Mouse (Mus musculus) forebrain, postnatal 0 days (tissue): ENCODE measurements at regions not wholly inside any gene's neighbourhood (a gene's known extent, or its start where the extent isn't known, plus 50 kb on each side); places are given as distances from the start of the nearest gene placed in this dataset.

ENCODE experiments used
- ATAC-seq: fragments of 200-750 bp; cut with Nextera tagmentation; 2 replicates; pipeline ENCODE4 v1.8.0; 2017; ENCODE audit warnings: mild to moderate bottlenecking, moderate library complexity
- DNase-seq: peaks from one replicate; pipeline ENCODE4 v3.0.0-alpha.2; 2015
- H3K27ac ChIP-seq: fragments of 300-500 bp; sonication (generic); 2 replicates; pipeline ENCODE4 v1.5.1; 2014; ENCODE audit warnings: low read depth, mild to moderate bottlenecking, antibody characterized with exemption, low read length, moderate library complexity, mixed read lengths
- H3K27me3 ChIP-seq: fragments of 300-500 bp; sonication (generic); 2 replicates; pipeline ENCODE4 v1.6.1; 2014; ENCODE audit warnings: mild to moderate bottlenecking, low read length, mixed read lengths; ENCODE audit not compliant: insufficient read depth
- H3K36me3 ChIP-seq: fragments of 300-500 bp; sonication (generic); 2 replicates; pipeline ENCODE4 v1.6.1; 2014; ENCODE audit warnings: mild to moderate bottlenecking, moderate library complexity; ENCODE audit not compliant: insufficient read depth
- H3K4me1 ChIP-seq: fragments of 300-500 bp; sonication (generic); 2 replicates; pipeline ENCODE4 v1.6.1; 2014; ENCODE audit warnings: antibody characterized with exemption; ENCODE audit not compliant: insufficient read depth
- H3K4me2 ChIP-seq: fragments of 300-500 bp; sonication (generic); 2 replicates; pipeline ENCODE4 v1.6.1; 2014; ENCODE audit warnings: low read depth, mild to moderate bottlenecking, moderate library complexity
- H3K4me3 ChIP-seq: fragments of 300-500 bp; sonication (generic); 2 replicates; pipeline ENCODE4 v1.5.1; 2014; ENCODE audit warnings: low read depth, low read length, mixed read lengths
- H3K9ac ChIP-seq: fragments of 300-500 bp; sonication (generic); 2 replicates; pipeline ENCODE4 v1.6.1; 2014; ENCODE audit warnings: mild to moderate bottlenecking
- H3K9me3 ChIP-seq: fragments of 300-500 bp; sonication (generic); 2 replicates; pipeline ENCODE4 v1.6.1; 2016; ENCODE audit warnings: low read length
- CTCF ChIP-seq: sonication (generic); IDR thresholded peaks from 2 replicates; pipeline ENCODE4 v1.5.1; 2016; ENCODE audit warnings: antibody characterized with exemption, control low read depth, low read depth
- WGBS: fragments of 180-500 bp; shearing (Covaris S2); extraction: QIAGEN DNeasy Blood & Tissue Kit; methylation state at CpG from one replicate; pipeline ENCODE4 v1.1.7; 2014; 5-methylcytosine and 5-hydroxymethylcytosine counted together

DNA sequence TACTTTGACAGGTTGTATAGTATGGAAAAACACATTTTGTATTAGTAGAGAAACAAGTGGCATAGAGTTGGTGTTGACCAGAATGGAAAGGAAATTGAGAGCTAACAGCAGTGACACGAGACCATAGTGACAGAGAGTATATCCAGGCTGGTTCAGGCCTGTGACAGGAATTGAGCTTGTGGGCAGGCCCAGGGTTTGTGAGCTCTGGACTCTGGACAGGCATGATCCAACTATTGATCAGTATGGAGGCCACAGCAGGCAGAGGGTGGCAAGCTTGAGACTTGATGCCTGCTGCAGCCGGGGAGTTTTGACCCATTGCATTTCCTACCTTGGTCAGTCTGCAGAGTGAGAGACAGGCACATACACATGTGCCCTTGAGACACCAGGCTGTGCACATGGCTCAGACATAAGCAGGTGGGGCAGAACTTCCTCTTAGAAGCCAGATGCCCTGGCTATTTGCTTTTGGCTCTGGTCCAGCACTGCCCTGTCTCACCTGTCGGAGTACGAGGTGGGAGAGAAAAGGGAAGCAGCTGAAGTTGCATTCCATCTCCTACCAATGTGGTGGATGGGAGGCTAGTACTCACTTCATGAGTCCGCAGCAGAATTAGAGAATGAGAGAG lies 1006.2 kb upstream of the Cdh20 start:
- TF ChIP-seq CTCF = no peak
- H3K9ac ChIP-seq = no peak overlapping the region
- no peak for ATAC-seq
- H3K9me3 ChIP-seq = no peaks in the 10 kb centered on the region
- no peaks in the 10 kb centered on the region for H3K27me3 ChIP-seq
- no peaks in the 10 kb centered on the region for H3K36me3 ChIP-seq
- no peak overlapping the region for H3K27ac ChIP-seq
- no peak overlapping the region for H3K4me2 ChIP-seq
- H3K4me1 ChIP-seq = no peaks in the 10 kb centered on the region
- 85% methylated on average over 5 of the region's 5 CpGs for WGBS
- no peak for DNase-seq
- H3K4me3 ChIP-seq = no peak overlapping the region

GRCm38 (mm10) chr1:103762745-103763144 lies 1005.6 kb upstream of the Cdh20 start:
- Histone ChIP-seq H3K9ac (no peak overlapping the region), H3K36me3 (no peaks in the 10 kb centered on the region), H3K4me3 (no peak overlapping the region), H3K27me3 (no peaks in the 10 kb centered on the region), H3K27ac (no peak overlapping the region), H3K4me2 (no peak overlapping the region), H3K9me3 (no peaks in the 10 kb centered on the region), H3K4me1 (no peaks in the 10 kb centered on the region)
- peak; percentile 47 for TF ChIP-seq CTCF
- DNase-seq = no peak
- no peak for ATAC-seq
- 49% methylated on average over 3 of the region's 3 CpGs for WGBS

DNA sequence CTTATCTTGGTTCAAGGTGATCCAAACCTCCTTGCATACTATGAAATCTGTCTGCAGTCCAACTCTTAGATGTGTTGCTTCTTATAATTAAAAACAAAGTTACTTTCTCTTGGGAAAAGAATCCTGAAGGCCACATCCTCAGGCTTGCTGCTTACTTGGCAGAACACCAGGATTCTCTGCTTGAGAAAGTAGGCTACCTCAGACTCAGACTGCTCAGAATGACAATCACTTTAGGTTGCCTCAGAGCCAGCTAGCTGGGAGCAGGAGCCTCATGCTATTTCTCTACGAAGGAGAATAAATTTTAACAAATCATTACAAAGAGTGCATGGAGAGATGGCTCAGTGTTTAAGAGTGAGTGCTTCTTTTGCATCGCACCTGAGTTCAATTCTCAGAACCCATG lies 1001.0 kb upstream of the Cdh20 start:
- DNase-seq = no peak

DNA sequence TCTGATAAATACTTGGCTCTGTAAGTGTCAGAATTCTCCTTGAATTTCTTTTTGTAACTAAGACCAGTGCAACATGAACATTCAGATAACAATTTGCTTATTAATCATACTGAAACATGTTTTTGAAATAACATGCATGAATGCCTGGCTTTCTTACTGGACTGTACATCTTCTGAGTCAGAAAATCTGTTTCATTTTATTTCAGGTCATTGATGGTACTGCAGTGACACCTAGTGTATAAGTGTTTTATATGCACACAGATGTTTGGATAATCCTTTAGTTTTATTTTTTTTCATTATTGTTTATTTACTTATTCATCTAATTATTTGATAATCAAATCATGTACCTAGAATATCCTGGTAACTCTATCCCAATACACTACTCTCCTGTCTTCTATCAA lies 983.6 kb upstream of the Cdh20 start:
- TF ChIP-seq CTCF = peak; percentile 69
- Histone ChIP-seq H3K4me3 (no peak overlapping the region), H3K36me3 (no peaks in the 10 kb centered on the region), H3K27me3 (no peaks in the 10 kb centered on the region), H3K4me1 (no peaks in the 10 kb centered on the region), H3K27ac (no peak overlapping the region), H3K9me3 (no peaks in the 10 kb centered on the region), H3K4me2 (no peak overlapping the region), H3K9ac (no peak overlapping the region)
- DNase-seq (peak; percentile 63), ATAC-seq (0 out of 2 replicates have a peak, but pooled peaks have one; percentile 38)

More for the DNA sequence above, 1001.0 kb upstream of the Cdh20 start:
- H3K27me3 ChIP-seq = no peaks in the 10 kb centered on the region
- no peaks in the 10 kb centered on the region for H3K36me3 ChIP-seq
- H3K9ac ChIP-seq = no peak overlapping the region
- no peak overlapping the region for H3K4me3 ChIP-seq
- no peak overlapping the region for H3K27ac ChIP-seq
- H3K9me3 ChIP-seq = no peaks in the 10 kb centered on the region
- no peak for TF ChIP-seq CTCF
- 67% methylated on average over 2 of the region's 2 CpGs for WGBS
- no peak for ATAC-seq
- H3K4me2 ChIP-seq = no peak overlapping the region
- no peaks in the 10 kb centered on the region for H3K4me1 ChIP-seq

DNA sequence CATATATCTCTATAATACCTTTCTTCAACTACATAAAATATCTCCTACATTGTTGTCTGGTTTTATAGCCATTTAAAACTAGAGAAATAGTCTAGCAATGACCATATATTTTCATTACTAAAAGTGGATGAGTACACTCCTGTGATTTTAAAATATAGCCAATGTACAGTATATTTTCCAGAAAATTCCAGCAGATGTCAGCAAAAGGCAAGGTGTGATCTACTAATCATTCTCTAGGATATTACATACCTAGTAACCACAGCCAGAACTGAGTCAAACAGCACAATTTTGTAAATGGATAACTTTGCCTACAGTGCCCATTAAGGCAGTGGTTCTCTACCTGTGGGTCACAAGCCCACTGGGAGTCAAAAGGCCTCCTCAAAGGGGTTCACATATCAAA lies 972.0 kb upstream of the Cdh20 start:
- Histone ChIP-seq H3K4me3 (no peak overlapping the region), H3K27me3 (no peaks in the 10 kb centered on the region), H3K9me3 (no peaks in the 10 kb centered on the region), H3K4me2 (no peak overlapping the region), H3K36me3 (no peaks in the 10 kb centered on the region), H3K9ac (no peak overlapping the region), H3K27ac (no peak overlapping the region), H3K4me1 (no peaks in the 10 kb centered on the region)
- peak; percentile 46 for TF ChIP-seq CTCF
- ATAC-seq (no peak; the same call in 1 of the 2 replicates), DNase-seq (peak; percentile 19)

DNA sequence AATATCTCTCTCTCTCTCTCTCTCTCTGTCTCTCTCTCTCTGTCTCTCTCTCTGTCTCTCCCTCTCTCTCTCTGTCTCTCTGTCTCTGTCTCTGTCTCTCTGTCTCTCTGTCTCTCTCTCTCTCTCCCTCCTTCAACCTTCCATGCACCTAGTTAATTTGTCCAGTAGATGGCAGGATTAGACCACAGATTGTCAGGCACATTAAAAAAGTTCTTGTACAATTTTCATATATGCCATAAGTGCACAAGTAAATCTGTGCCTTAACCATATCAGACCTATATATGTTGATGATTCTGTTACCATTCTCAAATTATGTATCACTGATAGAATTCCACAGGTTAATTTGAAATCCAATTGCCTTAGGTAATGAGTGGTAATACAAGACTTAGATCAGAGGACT lies 969.0 kb upstream of the Cdh20 start:
- Histone ChIP-seq H3K9ac (no peak overlapping the region), H3K27ac (no peak overlapping the region), H3K4me3 (no peak overlapping the region), H3K4me2 (no peak overlapping the region), H3K36me3 (no peaks in the 10 kb centered on the region), H3K4me1 (no peaks in the 10 kb centered on the region), H3K9me3 (no peaks in the 10 kb centered on the region), H3K27me3 (no peaks in the 10 kb centered on the region)
- DNase-seq = peak; percentile 78
- TF ChIP-seq CTCF = peak; percentile 81
- peak; percentile 38; the same call in 1 of the 2 replicates for ATAC-seq

DNA sequence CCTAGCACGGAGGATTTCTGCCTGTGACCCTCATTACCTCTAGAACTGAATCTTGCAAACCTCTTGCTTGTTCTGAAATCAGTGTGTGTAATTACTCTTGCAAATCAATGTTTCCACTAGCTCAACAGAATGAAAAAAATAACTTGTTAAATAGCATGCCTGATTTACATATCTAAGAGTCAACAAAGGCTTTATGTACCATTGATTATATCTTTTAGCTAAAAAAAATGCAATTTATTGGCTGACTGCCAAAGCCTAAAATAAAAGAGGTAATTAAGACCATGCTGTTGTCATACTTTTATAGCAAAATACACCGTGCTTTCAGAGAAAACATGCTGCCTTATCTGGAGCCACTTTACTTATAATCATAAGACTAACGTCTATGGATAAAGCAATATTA lies 950.4 kb upstream of the Cdh20 start:
- Histone ChIP-seq H3K9me3 (no peaks in the 10 kb centered on the region), H3K36me3 (no peaks in the 10 kb centered on the region), H3K4me1 (no peaks in the 10 kb centered on the region), H3K4me2 (no peak overlapping the region), H3K27me3 (no peaks in the 10 kb centered on the region), H3K9ac (no peak overlapping the region), H3K27ac (no peak overlapping the region), H3K4me3 (no peak overlapping the region)
- 17% methylated on average over 3 of the region's 3 CpGs for WGBS
- ATAC-seq = no peak
- TF ChIP-seq CTCF = no peak
- DNase-seq = peak; percentile 5
